Mouse (Mus musculus): ENCODE results near the gene Ube2o.

DNA sequence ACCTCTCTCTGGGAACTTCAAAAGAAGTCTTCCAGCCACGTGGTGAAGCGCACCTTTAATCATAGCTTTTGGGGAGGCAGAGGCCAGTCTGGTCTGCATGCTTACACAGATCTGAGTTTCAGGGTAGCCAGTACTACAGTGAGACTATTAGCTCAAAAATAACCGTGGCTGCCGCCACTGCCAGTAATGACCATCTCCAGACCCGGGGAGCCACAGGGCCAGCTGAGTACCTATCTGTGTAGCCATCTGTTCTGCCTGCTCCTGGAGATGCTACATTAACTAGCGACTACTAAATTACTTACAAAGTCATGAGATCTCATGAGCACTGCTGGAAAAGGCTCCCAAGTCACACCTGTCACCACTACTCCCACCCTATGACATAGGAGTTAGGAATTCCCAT is 6.3 kb downstream of the Ube2o start:
- TF ChIP-seq CTCF (IDR thresholded peaks at IDR 0.05; ENCODE audit: extremely low read depth, insufficient read depth, insufficient read length, insufficient replicate concordance) (no peak), POLR2A (IDR thresholded peaks at IDR 0.05; ENCODE audit: low read depth, low read length) (no peak)

Measured in spleen, adult 2 months (tissue).